Mouse (Mus musculus): Measurements from ENCODE around the gene Ttc13.

GRCm38 (mm10) chr8:124678246-124678645, 43.5 kb downstream of the Ttc13 start:
- no peak for TF ChIP-seq POLR2A (IDR thresholded peaks at IDR 0.05; ENCODE audit: control insufficient read depth, low read depth, low read length)
- TF ChIP-seq CTCF (IDR thresholded peaks at IDR 0.05; ENCODE audit: control insufficient read depth, insufficient read depth, insufficient replicate concordance, low read depth, low read length) = no peak
